Comparison of ENCODE assay signal across 8 mouse cellular contexts in genomic region chr6:28981966-28982701, GRCm38 (mm10).
DNase-seq lines count a peak whose midpoint lies in the region; ATAC-seq lines count a peak whose summit lies in the region.

No protein-coding gene starts in this region.

- peak overlapping the region; percentile 56 for H3K4me3 ChIP-seq in forebrain, embryonic 13.5 days
- H3K4me3 ChIP-seq in hindbrain, embryonic 13.5 days = peak overlapping the region; percentile 54
- H3K4me3 ChIP-seq in liver, embryonic 12.5 days = no peak overlapping the region
- H3K4me3 ChIP-seq in neural tube, embryonic 14.5 days (ENCODE audit: low read depth, low read length) = peak overlapping the region; percentile 44

- H3K9ac ChIP-seq in forebrain, embryonic 13.5 days = no peak overlapping the region
- peak overlapping the region; percentile 87 for H3K9ac ChIP-seq in hindbrain, embryonic 13.5 days
- no peak overlapping the region for H3K9ac ChIP-seq in liver, embryonic 12.5 days
- no peak overlapping the region for H3K9ac ChIP-seq in neural tube, embryonic 14.5 days (replicated peaks; ENCODE audit: low read depth, low read length)

- H3K27ac ChIP-seq in forebrain, embryonic 13.5 days = no peak overlapping the region
- no peak overlapping the region for H3K27ac ChIP-seq in hindbrain, embryonic 13.5 days
- no peak overlapping the region for H3K27ac ChIP-seq in liver, embryonic 12.5 days
- H3K27ac ChIP-seq in neural tube, embryonic 14.5 days (ENCODE audit: low read depth, low read length) = no peak overlapping the region; the same call in 1 of the 2 replicates

- H3K4me1 ChIP-seq in forebrain, embryonic 13.5 days = peaks cover 16% of the 10 kb centered on the region
- peaks cover 29% of the 10 kb centered on the region for H3K4me1 ChIP-seq in hindbrain, embryonic 13.5 days (replicated peaks)
- H3K4me1 ChIP-seq in liver, embryonic 12.5 days = peaks cover 9% of the 10 kb centered on the region; the same call in 1 of the 2 replicates
- H3K4me1 ChIP-seq in neural tube, embryonic 14.5 days (ENCODE audit: control insufficient read depth, insufficient read depth, low read length) = peaks cover 18% of the 10 kb centered on the region; the same call in 1 of the 2 replicates

- H3K27me3 ChIP-seq in forebrain, embryonic 13.5 days = peaks cover 32% of the 10 kb centered on the region
- H3K27me3 ChIP-seq in hindbrain, embryonic 13.5 days = peaks cover 32% of the 10 kb centered on the region
- H3K27me3 ChIP-seq in liver, embryonic 12.5 days (replicated peaks) = peaks cover 68% of the 10 kb centered on the region
- H3K27me3 ChIP-seq in neural tube, embryonic 14.5 days (ENCODE audit: control insufficient read depth, insufficient read depth, low read length) = no peaks in the 10 kb centered on the region; the same call in 1 of the 2 replicates

- H3K4me2 ChIP-seq in forebrain, embryonic 13.5 days = peak overlapping the region; percentile 83
- peak overlapping the region; percentile 88 for H3K4me2 ChIP-seq in hindbrain, embryonic 13.5 days
- H3K4me2 ChIP-seq in liver, embryonic 12.5 days = peak overlapping the region; percentile 63; the same call in 1 of the 2 replicates
- peak overlapping the region; percentile 78 for H3K4me2 ChIP-seq in neural tube, embryonic 14.5 days (ENCODE audit: low read depth, low read length)

- peak; percentile 41 to 45 for DNase-seq in layer of hippocampus, postnatal 10 days (ENCODE audit: low spot score in 2 of 2)
- DNase-seq in layer of hippocampus, adult 9-10 months (ENCODE audit: low spot score) = no peak
- DNase-seq in c-Kit-positive CD71-positive TER-119-negative erythroid progenitor cells, embryonic 14.5 days (ENCODE audit: low read depth) = peak; percentile 35
- no peak for DNase-seq in frontal cortex, postnatal 25 days (ENCODE audit: low spot score in 2 of 2)

- no peak for ATAC-seq in forebrain, embryonic 13.5 days
- no peak for ATAC-seq in hindbrain, embryonic 13.5 days (ENCODE audit: low FRiP score)
- ATAC-seq in liver, embryonic 12.5 days = no peak
- no peak for ATAC-seq in neural tube, embryonic 14.5 days (ENCODE audit: low read depth)

- H3K36me3 ChIP-seq in forebrain, embryonic 13.5 days (ENCODE audit: poor library complexity, severe bottlenecking) = no peaks in the 10 kb centered on the region
- no peaks in the 10 kb centered on the region for H3K36me3 ChIP-seq in hindbrain, embryonic 13.5 days
- no peaks in the 10 kb centered on the region for H3K36me3 ChIP-seq in liver, embryonic 12.5 days
- no peaks in the 10 kb centered on the region for H3K36me3 ChIP-seq in neural tube, embryonic 14.5 days (ENCODE audit: control insufficient read depth, insufficient read depth, low read length)

- no peaks in the 10 kb centered on the region for H3K9me3 ChIP-seq in forebrain, embryonic 13.5 days (replicated peaks)
- no peaks in the 10 kb centered on the region for H3K9me3 ChIP-seq in hindbrain, embryonic 13.5 days
- no peaks in the 10 kb centered on the region for H3K9me3 ChIP-seq in liver, embryonic 12.5 days (replicated peaks)
- no peaks in the 10 kb centered on the region for H3K9me3 ChIP-seq in neural tube, embryonic 14.5 days (ENCODE audit: control insufficient read depth, low read length)

- WGBS in forebrain, embryonic 13.5 days = 11% methylated on average over 18 of the region's 18 CpGs
- 14% methylated on average over 18 of the region's 18 CpGs for WGBS in hindbrain, embryonic 13.5 days
- WGBS in liver, embryonic 12.5 days (ENCODE audit: insufficient replicate concordance) = 9% methylated on average over 18 of the region's 18 CpGs
- WGBS in neural tube, embryonic 14.5 days = 13% methylated on average over 18 of the region's 18 CpGs

Comparison
In these comparisons a context has a peak if more than half of its experiments do, and no peak if none do; other contexts are left out.
1. DNase-seq: peak in layer of hippocampus, postnatal 10 days (2 of 2) and c-Kit-positive CD71-positive TER-119-negative erythroid progenitor cells, embryonic 14.5 days (single experiment); none in layer of hippocampus, adult 9-10 months (single experiment) and frontal cortex, postnatal 25 days (0 of 2).
2. Peak in every context shown above with its lines, with median percentiles within 50 percentile points of each other: H3K4me2 ChIP-seq.